Mouse (Mus musculus): Measurements from ENCODE around the gene Clec2i. TPM values are rescaled to one million over a fixed set of nuclear protein-coding genes. Genes with fewer than 3 reads are reported as not detected.

Gene Clec2i
- polyA plus RNA-seq (2017; shearing (Covaris generic)): 100 to 1,000 TPM in 1 of 2 experiments, 10 to 100 TPM in 1; 51.3 to 106 TPM

DNA sequence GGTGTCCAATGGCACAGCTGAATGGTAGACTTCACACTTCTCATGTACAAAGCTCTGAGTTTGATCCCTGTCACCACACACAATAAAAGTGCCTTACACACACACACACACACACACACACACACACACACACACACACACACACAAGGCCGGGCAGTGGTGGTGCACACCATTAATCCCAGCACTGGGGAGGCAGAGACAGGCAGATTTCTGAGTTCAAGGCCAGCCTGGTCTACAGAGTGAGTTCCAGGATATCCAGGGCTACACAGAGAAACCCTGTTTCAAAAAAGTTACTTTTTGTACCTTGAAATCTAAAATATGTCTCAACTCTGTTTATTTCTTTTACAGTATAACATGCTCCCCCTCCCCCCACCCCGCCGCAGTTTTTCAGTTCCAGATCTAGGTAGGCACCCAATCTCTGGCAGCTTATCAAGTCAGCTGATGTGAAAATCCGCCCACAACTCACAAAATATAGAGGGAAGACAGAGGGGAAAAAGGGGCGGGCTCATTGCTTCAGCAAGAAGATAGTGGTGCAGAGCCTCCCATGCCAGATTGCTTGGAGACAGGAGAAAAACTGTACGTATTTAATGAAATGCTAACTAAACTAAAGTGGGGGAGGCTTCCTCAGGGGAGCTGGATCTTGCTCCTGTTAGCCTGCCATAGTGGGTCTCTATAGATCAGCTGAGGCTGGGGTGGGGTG, at the start of gene Clec2i:
Gene Clec2i (plus strand): TSS at position 498 of the 700 bp plus-strand sequence.

DNA sequence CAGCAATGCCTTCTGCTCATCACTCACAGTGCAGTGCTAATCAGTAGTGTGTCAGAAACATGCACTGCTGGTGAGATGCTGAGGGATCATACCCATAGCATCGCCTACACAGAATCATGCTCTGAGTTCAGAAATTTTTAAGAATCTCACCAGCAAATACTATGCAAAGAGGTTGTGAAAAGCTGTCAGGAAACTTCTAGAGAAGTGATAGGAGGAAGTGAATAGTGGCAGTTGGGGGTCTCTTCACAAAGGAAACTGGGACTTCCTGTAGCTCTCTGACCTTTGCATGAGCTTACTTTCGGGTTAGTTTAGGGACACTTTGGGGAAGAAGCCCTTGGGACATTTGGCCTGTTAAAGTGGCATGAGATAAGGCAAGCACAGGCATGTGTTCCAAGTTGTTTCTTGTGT, 3.6 kb downstream of the Clec2i start, which contains the start of gene BC035044:
Gene BC035044 (minus strand): TSS at position 179 of the 408 bp plus-strand sequence.

DNA sequence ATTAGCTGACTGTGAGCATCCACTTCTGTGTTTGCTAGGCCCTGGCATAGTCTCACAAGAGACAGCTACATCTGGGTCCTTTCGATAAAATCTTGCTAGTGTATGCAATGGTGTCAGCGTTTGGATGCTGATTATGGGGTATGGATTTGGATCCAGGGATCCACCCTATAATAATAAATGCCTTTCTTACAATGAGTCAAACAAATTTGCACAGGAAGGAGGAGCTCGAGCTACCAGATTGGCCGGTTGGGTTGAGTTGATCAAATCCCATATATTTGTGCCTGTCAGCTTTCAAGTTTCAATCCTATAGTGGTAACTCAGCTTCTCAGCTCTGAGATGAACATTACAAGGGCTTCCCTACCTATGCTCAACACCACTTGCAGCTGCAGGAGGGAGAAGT, 46.7 kb downstream of the Clec2i start, which contains the start of gene Clec2g:
Gene Clec2g (plus strand): TSS at position 301 of the 400 bp plus-strand sequence.

Other genes with a start within 250 kb of the Clec2i start
- under 1 TPM in 1 of 2 experiments, not detected in 1; 0.49 TPM for gene Clec2h, start 225.2 kb upstream of the Clec2i start, polyA plus RNA-seq (2017; shearing (Covaris generic))
- gene Klrb1, start 164.5 kb upstream of the Clec2i start, polyA plus RNA-seq (2017; shearing (Covaris generic)): under 1 TPM; 0.42 to 0.44 TPM
- 1 to 10 TPM; 2.3 to 4.6 TPM for gene Klrb1c, start 98.4 kb upstream of the Clec2i start, polyA plus RNA-seq (2017; shearing (Covaris generic))
- gene Gm44511, start 61.3 kb upstream of the Clec2i start, polyA plus RNA-seq (2017; shearing (Covaris generic)): not detected
- under 1 TPM; 0.67 to 0.70 TPM for gene Klrb1b, start 61.3 kb upstream of the Clec2i start, polyA plus RNA-seq (2017; shearing (Covaris generic))
- 1 to 10 TPM; 1.8 to 3.1 TPM for gene BC035044, start 3.5 kb downstream of the Clec2i start, polyA plus RNA-seq (2017; shearing (Covaris generic))
- gene Clec2g, start 46.8 kb downstream of the Clec2i start, polyA plus RNA-seq (2017; shearing (Covaris generic)): 1 to 10 TPM in 1 of 2 experiments, under 1 TPM in 1; 0.60 to 1.7 TPM
- 1 to 10 TPM; 3.2 to 3.6 TPM for gene Klrb1f, start 158.3 kb downstream of the Clec2i start, polyA plus RNA-seq (2017; shearing (Covaris generic))
- not detected for gene Clec2e, start 213.3 kb downstream of the Clec2i start, polyA plus RNA-seq (2017; shearing (Covaris generic))

Measured in inflammation-experienced regulatory T-cells (primary cell).